Mouse (Mus musculus): ENCODE results near the gene Mmp15. TPM values are rescaled to one million over a fixed set of nuclear protein-coding genes. Genes with fewer than 3 reads are reported as not detected.

Gene Mmp15
- polyA plus RNA-seq, 1 experiment from 2014 or later = 21.4 TPM

GRCm38 (mm10) chr8:95348811-95349630 is 3.0 kb upstream of the Mmp15 start:
- ATAC-seq (replicated peaks; ENCODE audit: low FRiP score, low TSS enrichment, low read depth) (no peak), DNase-seq (ENCODE audit: low spot score) (no peak)
- Histone ChIP-seq H3K4me1 (replicated peaks; ENCODE audit: control insufficient read depth, insufficient read depth, low read length) (peaks cover 14% of the 10 kb centered on the region; the same call in 1 of the 2 replicates), H3K36me3 (ENCODE audit: control insufficient read depth, insufficient read depth, low read length) (peaks cover 17% of the 10 kb centered on the region), H3K27me3 (replicated peaks; ENCODE audit: control insufficient read depth, insufficient read depth, low read length) (no peaks in the 10 kb centered on the region; the same call in 1 of the 2 replicates), H3K27ac (ENCODE audit: low read depth) (0 out of 2 replicates have a peak overlapping the region, but pooled peaks have one; percentile 27), H3K4me2 (ENCODE audit: low read length) (no peak overlapping the region), H3K9ac (ENCODE audit: low read length) (no peak overlapping the region), H3K4me3 (ENCODE audit: low read depth, low read length) (no peak overlapping the region), H3K9me3 (ENCODE audit: control insufficient read depth, low read length) (no peaks in the 10 kb centered on the region)
- 45% methylated on average over 19 of the region's 19 CpGs for WGBS

GRCm38 (mm10) chr8:95351461-95351860 is 607 bp upstream of the Mmp15 start:
- H3K27ac ChIP-seq (ENCODE audit: low read depth) = peak overlapping the region; percentile 85
- peak overlapping the region; percentile 79 for H3K4me3 ChIP-seq (ENCODE audit: low read depth, low read length)
- peak overlapping the region; percentile 90 for H3K4me2 ChIP-seq (ENCODE audit: low read length)
- peak overlapping the region; percentile 80; the same call in 1 of the 2 replicates for H3K9ac ChIP-seq (ENCODE audit: low read length)
- under 1% methylated on average over 15 of the region's 15 CpGs for WGBS
- H3K4me1 ChIP-seq (replicated peaks; ENCODE audit: control insufficient read depth, insufficient read depth, low read length) = peaks cover 14% of the 10 kb centered on the region; the same call in 1 of the 2 replicates
- H3K27me3 ChIP-seq (replicated peaks; ENCODE audit: control insufficient read depth, insufficient read depth, low read length) = no peaks in the 10 kb centered on the region; the same call in 1 of the 2 replicates
- no peaks in the 10 kb centered on the region for H3K36me3 ChIP-seq (ENCODE audit: control insufficient read depth, insufficient read depth, low read length)
- ATAC-seq (replicated peaks; ENCODE audit: low FRiP score, low TSS enrichment, low read depth) (peak; percentile 40), DNase-seq (ENCODE audit: low spot score) (peak; percentile 77)
- no peaks in the 10 kb centered on the region for H3K9me3 ChIP-seq (ENCODE audit: control insufficient read depth, low read length)

GRCm38 (mm10) chr8:95352871-95353866 is 1.1 kb downstream of the Mmp15 start:
- DNase-seq (ENCODE audit: low spot score) (peak; percentile 84), ATAC-seq (replicated peaks; ENCODE audit: low FRiP score, low TSS enrichment, low read depth) (peak; percentile 36; the same call in 1 of the 2 replicates)
- H3K36me3 ChIP-seq (ENCODE audit: control insufficient read depth, insufficient read depth, low read length) = no peaks in the 10 kb centered on the region
- H3K4me3 ChIP-seq (ENCODE audit: low read depth, low read length) = peak overlapping the region; percentile 79
- no peaks in the 10 kb centered on the region for H3K9me3 ChIP-seq (ENCODE audit: control insufficient read depth, low read length)
- peak overlapping the region; percentile 90 for H3K4me2 ChIP-seq (ENCODE audit: low read length)
- H3K9ac ChIP-seq (ENCODE audit: low read length) = peak overlapping the region; percentile 80
- H3K4me1 ChIP-seq (replicated peaks; ENCODE audit: control insufficient read depth, insufficient read depth, low read length) = peaks cover 10% of the 10 kb centered on the region; the same call in 1 of the 2 replicates
- WGBS = 2% methylated on average over 61 of the region's 62 CpGs
- peak overlapping the region; percentile 85 for H3K27ac ChIP-seq (ENCODE audit: low read depth)
- H3K27me3 ChIP-seq (replicated peaks; ENCODE audit: control insufficient read depth, insufficient read depth, low read length) = no peaks in the 10 kb centered on the region; the same call in 1 of the 2 replicates

GRCm38 (mm10) chr8:95354606-95355005 is 2.5 kb downstream of the Mmp15 start:
- WGBS = 86% methylated on average over 2 of the region's 2 CpGs
- Histone ChIP-seq H3K4me2 (ENCODE audit: low read length) (no peak overlapping the region), H3K27ac (ENCODE audit: low read depth) (no peak overlapping the region), H3K27me3 (replicated peaks; ENCODE audit: control insufficient read depth, insufficient read depth, low read length) (no peaks in the 10 kb centered on the region; the same call in 1 of the 2 replicates), H3K4me1 (replicated peaks; ENCODE audit: control insufficient read depth, insufficient read depth, low read length) (peaks cover 12% of the 10 kb centered on the region; the same call in 1 of the 2 replicates), H3K4me3 (ENCODE audit: low read depth, low read length) (no peak overlapping the region), H3K9me3 (ENCODE audit: control insufficient read depth, low read length) (no peaks in the 10 kb centered on the region), H3K9ac (ENCODE audit: low read length) (no peak overlapping the region), H3K36me3 (ENCODE audit: control insufficient read depth, insufficient read depth, low read length) (no peaks in the 10 kb centered on the region)
- ATAC-seq (replicated peaks; ENCODE audit: low FRiP score, low TSS enrichment, low read depth) (no peak), DNase-seq (ENCODE audit: low spot score) (no peak)

- H3K4me2 ChIP-seq (ENCODE audit: low read length) = 0 out of 2 replicates have a peak overlapping the region, but pooled peaks have one; percentile 1
Measured at GRCm38 (mm10) chr8:95358550-95359411, 6.7 kb downstream of the Mmp15 start.

GRCm38 (mm10) chr8:95360181-95361015 is 8.3 kb downstream of the Mmp15 start:
- H3K4me3 ChIP-seq (ENCODE audit: low read depth, low read length) = no peak overlapping the region
- H3K9ac ChIP-seq (ENCODE audit: low read length) = no peak overlapping the region
- WGBS = 29% methylated on average over 7 of the region's 7 CpGs
- no peak overlapping the region for H3K4me2 ChIP-seq (ENCODE audit: low read length)
- H3K27me3 ChIP-seq (replicated peaks; ENCODE audit: control insufficient read depth, insufficient read depth, low read length) = no peaks in the 10 kb centered on the region
- H3K27ac ChIP-seq (ENCODE audit: low read depth) = peak overlapping the region; percentile 34; the same call in 1 of the 2 replicates
- DNase-seq (ENCODE audit: low spot score) = no peak
- H3K36me3 ChIP-seq (ENCODE audit: control insufficient read depth, insufficient read depth, low read length) = no peaks in the 10 kb centered on the region
- ATAC-seq (replicated peaks; ENCODE audit: low FRiP score, low TSS enrichment, low read depth) = peak; percentile 41; the same call in 1 of the 2 replicates
- no peaks in the 10 kb centered on the region for H3K9me3 ChIP-seq (ENCODE audit: control insufficient read depth, low read length)
- peaks cover 16% of the 10 kb centered on the region for H3K4me1 ChIP-seq (replicated peaks; ENCODE audit: control insufficient read depth, insufficient read depth, low read length)

More at GRCm38 (mm10) chr8:95358550-95359411, 6.7 kb downstream of the Mmp15 start:
- 29% methylated on average over 8 of the region's 8 CpGs for WGBS
- Histone ChIP-seq H3K9ac (ENCODE audit: low read length) (no peak overlapping the region), H3K27ac (ENCODE audit: low read depth) (peak overlapping the region; percentile 65), H3K27me3 (replicated peaks; ENCODE audit: control insufficient read depth, insufficient read depth, low read length) (no peaks in the 10 kb centered on the region; the same call in 1 of the 2 replicates), H3K9me3 (ENCODE audit: control insufficient read depth, low read length) (no peaks in the 10 kb centered on the region), H3K4me3 (ENCODE audit: low read depth, low read length) (no peak overlapping the region), H3K4me1 (replicated peaks; ENCODE audit: control insufficient read depth, insufficient read depth, low read length) (peaks cover 18% of the 10 kb centered on the region), H3K36me3 (ENCODE audit: control insufficient read depth, insufficient read depth, low read length) (no peaks in the 10 kb centered on the region)
- ATAC-seq (replicated peaks; ENCODE audit: low FRiP score, low TSS enrichment, low read depth) (peak; percentile 69), DNase-seq (ENCODE audit: low spot score) (no peak)

GRCm38 (mm10) chr8:95361016-95361341 is 8.9 kb downstream of the Mmp15 start:
- no peaks in the 10 kb centered on the region for H3K27me3 ChIP-seq (replicated peaks; ENCODE audit: control insufficient read depth, insufficient read depth, low read length)
- ATAC-seq (replicated peaks; ENCODE audit: low FRiP score, low TSS enrichment, low read depth) (no peak), DNase-seq (ENCODE audit: low spot score) (no peak)
- peak overlapping the region; percentile 34; the same call in 1 of the 2 replicates for H3K27ac ChIP-seq (ENCODE audit: low read depth)
- H3K4me1 ChIP-seq (replicated peaks; ENCODE audit: control insufficient read depth, insufficient read depth, low read length) = peaks cover 16% of the 10 kb centered on the region
- no peak overlapping the region for H3K4me3 ChIP-seq (ENCODE audit: low read depth, low read length)
- H3K9me3 ChIP-seq (ENCODE audit: control insufficient read depth, low read length) = no peaks in the 10 kb centered on the region
- WGBS = 61% methylated on average over 3 of the region's 3 CpGs
- H3K36me3 ChIP-seq (ENCODE audit: control insufficient read depth, insufficient read depth, low read length) = no peaks in the 10 kb centered on the region
- no peak overlapping the region for H3K9ac ChIP-seq (ENCODE audit: low read length)
- H3K4me2 ChIP-seq (ENCODE audit: low read length) = no peak overlapping the region
